In the genomic region with DNA sequence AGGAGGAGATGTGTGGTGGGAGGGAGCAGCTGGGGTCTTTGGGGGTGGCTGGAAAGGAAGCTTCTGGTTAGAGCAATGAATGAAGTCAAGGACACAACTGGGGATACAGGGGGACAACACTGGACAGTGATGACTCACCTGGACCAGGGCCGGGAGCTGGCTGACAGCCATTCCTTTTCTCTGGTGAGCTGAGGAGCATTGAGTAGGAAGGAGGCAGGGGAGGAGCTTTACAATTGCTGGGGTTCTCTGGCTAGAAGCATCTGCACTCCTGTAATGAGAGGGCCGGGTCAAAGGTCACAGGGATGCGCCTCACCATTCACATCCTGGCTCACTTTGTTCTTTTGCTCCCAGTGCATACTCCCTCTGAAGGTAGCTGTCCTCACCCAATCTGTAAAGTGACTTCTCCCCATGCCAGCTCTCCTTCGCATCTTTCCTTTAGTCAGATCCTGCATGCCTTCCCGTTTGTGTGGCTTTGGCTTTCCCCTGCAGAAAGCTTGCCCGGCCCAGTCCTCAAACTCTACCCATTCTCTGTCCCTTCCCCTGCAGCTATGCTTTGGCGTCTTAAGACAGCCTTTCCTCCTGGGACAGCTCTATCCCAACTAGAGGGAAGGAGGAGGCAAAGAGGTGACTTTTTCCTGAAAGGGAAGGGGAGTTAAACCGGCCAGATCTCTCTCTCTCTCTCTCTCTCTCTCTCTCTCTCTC, we compare ENCODE assay signal across 10 mouse cellular contexts. TPM values are rescaled to one million over a fixed set of nuclear protein-coding genes. Genes with fewer than 3 reads are reported as not detected.
DNase-seq lines count a peak whose midpoint lies in the region; ATAC-seq and TF ChIP-seq lines count a peak whose summit lies in the region.
"Had no signal": no experiment of that assay in that cellular context is flagged by ENCODE, and none has a peak within 500 bp of the region (broad histone marks: within the 10 kb centered on the region; RNA-seq: fewer than 3 reads in every experiment).

No protein-coding gene starts in this region.

- H3K4me2 ChIP-seq in embryonic facial prominence, embryonic 12.5 days (replicated peaks): peak overlapping the region; percentile 58
- peak overlapping the region; percentile 72 for H3K4me2 ChIP-seq in intestine, embryonic 16.5 days (ENCODE audit: low read depth, low read length)
- peak overlapping the region; percentile 72 for H3K4me2 ChIP-seq in midbrain, embryonic 15.5 days

- intact Hi-C loops in heart, adult 2 months (cut with DNase I): loop anchor here (5.0 kb wide), 2 partner anchors 46 to 59 kb away; a partner anchor contains a TSS
- intact Hi-C loops in left cerebral cortex, postnatal 14 days (cut with DNase I): loop anchor here (2.0 kb wide), 1 partner anchor 26 kb away; no protein-coding TSS in a partner anchor

- TF ChIP-seq CTCF in heart, adult 2 months (IDR thresholded peaks at IDR 0.05): no peak

- H3K27ac ChIP-seq in heart, embryonic 10.5 days: peak overlapping the region; percentile 85; the same call in 1 of the 2 replicates
- H3K27ac ChIP-seq in heart, adult 2 months: no peak overlapping the region
- no peak overlapping the region for H3K27ac ChIP-seq in embryonic facial prominence, embryonic 12.5 days
- H3K27ac ChIP-seq in intestine, embryonic 16.5 days (ENCODE audit: low read length): no peak overlapping the region
- H3K27ac ChIP-seq in midbrain, embryonic 15.5 days: no peak overlapping the region

- H3K4me3 ChIP-seq in heart, embryonic 10.5 days: peak overlapping the region; percentile 64
- H3K4me3 ChIP-seq in heart, adult 2 months: no peak overlapping the region; the same call in 1 of the 2 replicates
- peak overlapping the region; percentile 45 for H3K4me3 ChIP-seq in embryonic facial prominence, embryonic 12.5 days
- peak overlapping the region; percentile 50 for H3K4me3 ChIP-seq in intestine, embryonic 16.5 days (ENCODE audit: low read length)
- peak overlapping the region; percentile 48 for H3K4me3 ChIP-seq in midbrain, embryonic 15.5 days

- H3K27me3 ChIP-seq in heart, embryonic 10.5 days (ENCODE audit: insufficient read depth, poor library complexity, severe bottlenecking): no peaks in the 10 kb centered on the region
- no peaks in the 10 kb centered on the region for H3K27me3 ChIP-seq in heart, adult 2 months (ENCODE audit: control insufficient read depth, insufficient read depth, low read length)
- H3K27me3 ChIP-seq in embryonic facial prominence, embryonic 12.5 days: no peaks in the 10 kb centered on the region
- no peaks in the 10 kb centered on the region for H3K27me3 ChIP-seq in intestine, embryonic 16.5 days (replicated peaks; ENCODE audit: control insufficient read depth, insufficient read depth, low read length)
- no peaks in the 10 kb centered on the region for H3K27me3 ChIP-seq in midbrain, embryonic 15.5 days (replicated peaks)

- no peak for DNase-seq in heart, embryonic 10.5 days (ENCODE audit: low spot score)
- no peak for DNase-seq in heart, adult 2 months
- DNase-seq in adrenal gland, adult 18-20 months (ENCODE audit: low spot score in 2 of 2): peak; percentile 30 to 40
- no peak for DNase-seq in spleen, adult 18-20 months
- no peak for DNase-seq in left cerebral cortex, postnatal 14 days (ENCODE audit: low spot score in 2 of 2)

- ATAC-seq in embryonic facial prominence, embryonic 12.5 days (ENCODE audit: insufficient number of reproducible peaks, insufficient read depth, low FRiP score, low TSS enrichment): no peak
- ATAC-seq in intestine, embryonic 16.5 days: no peak
- ATAC-seq in midbrain, embryonic 15.5 days (replicated peaks): peak; percentile 2; the same call in 1 of the 2 replicates

- TF ChIP-seq POLR2A in heart, adult 2 months (IDR thresholded peaks at IDR 0.05; ENCODE audit: insufficient read depth, low read depth, low read length): no peak

- no peak overlapping the region for H3K9ac ChIP-seq in heart, adult 2 months (ENCODE audit: low read depth, low read length)
- H3K9ac ChIP-seq in embryonic facial prominence, embryonic 12.5 days: peak overlapping the region; percentile 60
- peak overlapping the region; percentile 67 for H3K9ac ChIP-seq in intestine, embryonic 16.5 days (ENCODE audit: low read depth, low read length)
- H3K9ac ChIP-seq in midbrain, embryonic 15.5 days: peak overlapping the region; percentile 65

- H3K9me3 ChIP-seq in heart, embryonic 10.5 days: no peaks in the 10 kb centered on the region
- H3K9me3 ChIP-seq in embryonic facial prominence, embryonic 12.5 days: no peaks in the 10 kb centered on the region
- H3K9me3 ChIP-seq in intestine, embryonic 16.5 days (ENCODE audit: control insufficient read depth, low read length): no peaks in the 10 kb centered on the region
- H3K9me3 ChIP-seq in midbrain, embryonic 15.5 days: no peaks in the 10 kb centered on the region

- peaks cover 14% of the 10 kb centered on the region for H3K4me1 ChIP-seq in heart, embryonic 10.5 days
- H3K4me1 ChIP-seq in heart, adult 2 months (ENCODE audit: control insufficient read depth, insufficient read depth, low read length): no peaks in the 10 kb centered on the region
- H3K4me1 ChIP-seq in embryonic facial prominence, embryonic 12.5 days: peaks cover 9% of the 10 kb centered on the region
- H3K4me1 ChIP-seq in intestine, embryonic 16.5 days (ENCODE audit: control insufficient read depth, insufficient read depth, low read length): peaks cover 10% of the 10 kb centered on the region
- peaks cover 13% of the 10 kb centered on the region for H3K4me1 ChIP-seq in midbrain, embryonic 15.5 days

- no peaks in the 10 kb centered on the region for H3K79me2 ChIP-seq in heart, adult 2 months (replicated peaks; ENCODE audit: control insufficient read depth, insufficient read depth, low read length)

- 55% methylated on average over 8 of the region's 8 CpGs for WGBS in heart, embryonic 10.5 days
- whole genome bisulfite sequencing in heart, adult 2 months: 58% methylated on average over 8 of the region's 8 CpGs
- 40% methylated on average over 8 of the region's 8 CpGs for WGBS in embryonic facial prominence, embryonic 12.5 days
- WGBS in intestine, embryonic 16.5 days: 42% methylated on average over 8 of the region's 8 CpGs
- WGBS in midbrain, embryonic 15.5 days: 41% methylated on average over 8 of the region's 8 CpGs

- peaks cover 13% of the 10 kb centered on the region for H3K36me3 ChIP-seq in heart, embryonic 10.5 days
- no peaks in the 10 kb centered on the region for H3K36me3 ChIP-seq in heart, adult 2 months (ENCODE audit: control insufficient read depth, insufficient read depth, low read length)
- H3K36me3 ChIP-seq in embryonic facial prominence, embryonic 12.5 days: peaks cover 32% of the 10 kb centered on the region
- peaks cover 2% of the 10 kb centered on the region; the same call in 1 of the 2 replicates for H3K36me3 ChIP-seq in intestine, embryonic 16.5 days (ENCODE audit: control insufficient read depth, insufficient read depth, low read length)
- peaks cover 19% of the 10 kb centered on the region for H3K36me3 ChIP-seq in midbrain, embryonic 15.5 days (replicated peaks)

- TF ChIP-seq EP300 in heart, adult 2 months (IDR thresholded peaks at IDR 0.05; ENCODE audit: insufficient read depth, low read depth, low read length): no peak

RNA-seq across cellular contexts. Expression of a gene that starts 1.1 kb away (rescaled TPM):
- polyA plus RNA-seq in heart, embryonic 10.5 days (2016; fragmentation: Nextera tagmentation; extraction: Ambion mirVana): 4.5 and 6.5 TPM in 2 replicates
- 1 to 10 TPM in 1 of 2 experiments, under 1 TPM in 1; 0.78 to 1.3 TPM for total RNA-seq in heart, adult 2 months (2021)
- polyA plus RNA-seq in heart, adult 2 months (2012; rRNA removed): 0.27 and 1.5 TPM in 2 replicates
- total RNA-seq in adrenal gland, adult 18-20 months (2021): 1 to 10 TPM; 1.5 to 2.3 TPM
- polyA plus RNA-seq in embryonic facial prominence, embryonic 12.5 days (2016; fragmentation: Nextera tagmentation; extraction: Ambion mirVana): 13.7 and 15.5 TPM in 2 replicates
- 3.0 and 4.9 TPM in 2 replicates for polyA plus RNA-seq in intestine, embryonic 16.5 days (2015; fragmentation: Nextera tagmentation; extraction: Ambion mirVana)
- polyA plus RNA-seq in midbrain, embryonic 15.5 days (2015; fragmentation: Nextera tagmentation; extraction: Ambion mirVana): 12.9 and 13.0 TPM in 2 replicates
- 1 to 10 TPM; 5.9 to 6.7 TPM for total RNA-seq in left cerebral cortex, postnatal 14 days (2021)
- total RNA-seq: CH12.LX had no signal
- polyA plus RNA-seq: small intestine, adult 2 months had no signal

RNA-seq across cellular contexts. Expression of a gene that starts 29.6 kb away (rescaled TPM):
- polyA plus RNA-seq in heart, embryonic 10.5 days (2016; fragmentation: Nextera tagmentation; extraction: Ambion mirVana): 8.6 and 11.1 TPM in 2 replicates
- total RNA-seq in heart, adult 2 months (2021): 1 to 10 TPM; 2.9 to 3.0 TPM
- polyA plus RNA-seq in heart, adult 2 months (2012; rRNA removed): 0.78 and 3.2 TPM in 2 replicates
- 1 to 10 TPM; 6.9 to 8.2 TPM for total RNA-seq in adrenal gland, adult 18-20 months (2021)
- 18.3 and 19.9 TPM in 2 replicates for polyA plus RNA-seq in embryonic facial prominence, embryonic 12.5 days (2016; fragmentation: Nextera tagmentation; extraction: Ambion mirVana)
- 8.1 and 9.1 TPM in 2 replicates for polyA plus RNA-seq in intestine, embryonic 16.5 days (2015; fragmentation: Nextera tagmentation; extraction: Ambion mirVana)
- polyA plus RNA-seq in midbrain, embryonic 15.5 days (2015; fragmentation: Nextera tagmentation; extraction: Ambion mirVana): 48.9 and 57.4 TPM in 2 replicates
- total RNA-seq in left cerebral cortex, postnatal 14 days (2021): 10 to 100 TPM; 20.2 to 20.7 TPM
- total RNA-seq: CH12.LX had no signal

RNA-seq across cellular contexts. Expression of a gene that starts 35.9 kb away (rescaled TPM):
- 0.06 and 0.16 TPM in 2 replicates for polyA plus RNA-seq in heart, embryonic 10.5 days (2016; fragmentation: Nextera tagmentation; extraction: Ambion mirVana)
- total RNA-seq in heart, adult 2 months (2021): under 1 TPM in 1 of 2 experiments, not detected in 1; 0.07 TPM
- 0.06 TPM in 1 of 2 replicates, not detected in the other for polyA plus RNA-seq in heart, adult 2 months (2012; rRNA removed)
- total RNA-seq in adrenal gland, adult 18-20 months (2021): not detected
- not detected in 2 replicates for polyA plus RNA-seq in embryonic facial prominence, embryonic 12.5 days (2016; fragmentation: Nextera tagmentation; extraction: Ambion mirVana)
- polyA plus RNA-seq in intestine, embryonic 16.5 days (2015; fragmentation: Nextera tagmentation; extraction: Ambion mirVana): not detected in 2 replicates
- 0.10 and 0.13 TPM in 2 replicates for polyA plus RNA-seq in midbrain, embryonic 15.5 days (2015; fragmentation: Nextera tagmentation; extraction: Ambion mirVana)
- total RNA-seq in left cerebral cortex, postnatal 14 days (2021): not detected

RNA-seq across cellular contexts. Expression of a gene that starts 45.0 kb away (rescaled TPM):
- polyA plus RNA-seq in heart, embryonic 10.5 days (2016; fragmentation: Nextera tagmentation; extraction: Ambion mirVana): 0.33 and 0.44 TPM in 2 replicates
- 1 to 10 TPM; 1.4 to 1.7 TPM for total RNA-seq in heart, adult 2 months (2021)
- 0.37 and 0.53 TPM in 2 replicates for polyA plus RNA-seq in heart, adult 2 months (2012; rRNA removed)
- total RNA-seq in adrenal gland, adult 18-20 months (2021): under 1 TPM; 0.53 to 0.99 TPM
- polyA plus RNA-seq in embryonic facial prominence, embryonic 12.5 days (2016; fragmentation: Nextera tagmentation; extraction: Ambion mirVana): 0.77 and 1.1 TPM in 2 replicates
- polyA plus RNA-seq in intestine, embryonic 16.5 days (2015; fragmentation: Nextera tagmentation; extraction: Ambion mirVana): 0.43 and 0.45 TPM in 2 replicates
- polyA plus RNA-seq in midbrain, embryonic 15.5 days (2015; fragmentation: Nextera tagmentation; extraction: Ambion mirVana): 1.5 and 2.0 TPM in 2 replicates
- total RNA-seq in left cerebral cortex, postnatal 14 days (2021): 1 to 10 TPM; 3.2 to 3.5 TPM
- total RNA-seq: CH12.LX had no signal
- polyA plus RNA-seq: small intestine, adult 2 months had no signal

RNA-seq across cellular contexts. Expression of a gene that starts 45.1 kb away (rescaled TPM):
- polyA plus RNA-seq in heart, embryonic 10.5 days (2016; fragmentation: Nextera tagmentation; extraction: Ambion mirVana): 0.52 and 0.80 TPM in 2 replicates
- total RNA-seq in heart, adult 2 months (2021): 1 to 10 TPM; 1.3 TPM
- 0.45 and 0.79 TPM in 2 replicates for polyA plus RNA-seq in heart, adult 2 months (2012; rRNA removed)
- total RNA-seq in adrenal gland, adult 18-20 months (2021): 1 to 10 TPM; 2.2 to 2.9 TPM
- polyA plus RNA-seq in embryonic facial prominence, embryonic 12.5 days (2016; fragmentation: Nextera tagmentation; extraction: Ambion mirVana): 1.6 and 1.8 TPM in 2 replicates
- polyA plus RNA-seq in intestine, embryonic 16.5 days (2015; fragmentation: Nextera tagmentation; extraction: Ambion mirVana): 0.68 and 1.0 TPM in 2 replicates
- polyA plus RNA-seq in midbrain, embryonic 15.5 days (2015; fragmentation: Nextera tagmentation; extraction: Ambion mirVana): 3.6 and 5.2 TPM in 2 replicates
- 1 to 10 TPM; 3.8 to 4.0 TPM for total RNA-seq in left cerebral cortex, postnatal 14 days (2021)
- total RNA-seq: CH12.LX had no signal
- polyA plus RNA-seq: small intestine, adult 2 months had no signal

Comparison
In these comparisons a context has a peak if more than half of its experiments do, and no peak if none do; other contexts are left out.
1. DNase-seq: peak in adrenal gland, adult 18-20 months (2 of 2); none in heart, embryonic 10.5 days (single experiment), heart, adult 2 months (0 of 2), spleen, adult 18-20 months (0 of 2) and left cerebral cortex, postnatal 14 days (0 of 2).
2. Peak in every context shown above with its lines, with median percentiles within 50 percentile points of each other: H3K4me2 ChIP-seq.